Mouse (Mus musculus): Measurements from ENCODE around the gene Bcl10. TPM values are rescaled to one million over a fixed set of nuclear protein-coding genes. Genes with fewer than 3 reads are reported as not detected.
"Not testable (repeated sequence)": the region's sequence is repeated elsewhere in the genome, so short reads cannot be mapped to it uniquely, and the experiment has no call there.

The Bcl10 gene
- total RNA-seq (2021): 10 to 100 TPM; 12.7 TPM

GRCm38 (mm10) chr3:145922019-145922854, at the start of gene Bcl10:
TSS of gene Bcl10 (plus strand) at chr3:145922804.
- DNase-seq (ENCODE audit: extremely low spot score in 1 of 2, low spot score in 1 of 2): no peak

GRCm38 (mm10) chr3:145873271-145873670, 49.3 kb upstream of the Bcl10 start:
- no peak for DNase-seq (ENCODE audit: extremely low spot score in 1 of 2, low spot score in 1 of 2)

- DNase-seq (ENCODE audit: extremely low spot score in 1 of 2, low spot score in 1 of 2): no peak
Observed at GRCm38 (mm10) chr3:145874126-145874525, 48.5 kb upstream of the Bcl10 start.

GRCm38 (mm10) chr3:145876120-145876519, 46.5 kb upstream of the Bcl10 start:
- DNase-seq (ENCODE audit: extremely low spot score in 1 of 2, low spot score in 1 of 2): no peak

- DNase-seq (ENCODE audit: extremely low spot score in 1 of 2, low spot score in 1 of 2): not testable (repeated sequence)
Observed at GRCm38 (mm10) chr3:145878867-145879266, 43.7 kb upstream of the Bcl10 start.

GRCm38 (mm10) chr3:145880335-145880734, 42.3 kb upstream of the Bcl10 start:
- DNase-seq (ENCODE audit: extremely low spot score in 1 of 2, low spot score in 1 of 2): no peak

GRCm38 (mm10) chr3:145882076-145882874, 40.3 kb upstream of the Bcl10 start:
- no peak for DNase-seq (ENCODE audit: extremely low spot score in 1 of 2, low spot score in 1 of 2)

- no peak for DNase-seq (ENCODE audit: extremely low spot score in 1 of 2, low spot score in 1 of 2)
Observed at GRCm38 (mm10) chr3:145883233-145883632, 39.4 kb upstream of the Bcl10 start.

- DNase-seq (ENCODE audit: extremely low spot score in 1 of 2, low spot score in 1 of 2): no peak
Observed at GRCm38 (mm10) chr3:145885376-145885775, 37.2 kb upstream of the Bcl10 start.

- no peak for DNase-seq (ENCODE audit: extremely low spot score in 1 of 2, low spot score in 1 of 2)
Observed at GRCm38 (mm10) chr3:145885851-145886464, 36.6 kb upstream of the Bcl10 start.

- no peak for DNase-seq (ENCODE audit: extremely low spot score in 1 of 2, low spot score in 1 of 2)
Observed at GRCm38 (mm10) chr3:145887430-145887971, 35.1 kb upstream of the Bcl10 start.

GRCm38 (mm10) chr3:145890346-145891132, 32.1 kb upstream of the Bcl10 start:
- DNase-seq (ENCODE audit: extremely low spot score in 1 of 2, low spot score in 1 of 2): no peak

GRCm38 (mm10) chr3:145892451-145892850, 30.2 kb upstream of the Bcl10 start:
- no peak for DNase-seq (ENCODE audit: extremely low spot score in 1 of 2, low spot score in 1 of 2)

- no peak for DNase-seq (ENCODE audit: extremely low spot score in 1 of 2, low spot score in 1 of 2)
Observed at GRCm38 (mm10) chr3:145894131-145894530, 28.5 kb upstream of the Bcl10 start.

GRCm38 (mm10) chr3:145897749-145898148, 24.9 kb upstream of the Bcl10 start:
- no peak for DNase-seq (ENCODE audit: extremely low spot score in 1 of 2, low spot score in 1 of 2)

GRCm38 (mm10) chr3:145899832-145900231, 22.8 kb upstream of the Bcl10 start:
- no peak for DNase-seq (ENCODE audit: extremely low spot score in 1 of 2, low spot score in 1 of 2)

- no peak for DNase-seq (ENCODE audit: extremely low spot score in 1 of 2, low spot score in 1 of 2)
Observed at GRCm38 (mm10) chr3:145903530-145903929, 19.1 kb upstream of the Bcl10 start.

- peak; percentile 70 to 88 for DNase-seq (ENCODE audit: extremely low spot score in 1 of 2, low spot score in 1 of 2)
Observed at GRCm38 (mm10) chr3:145904850-145905776, 17.5 kb upstream of the Bcl10 start.

GRCm38 (mm10) chr3:145906582-145906981, 16.0 kb upstream of the Bcl10 start:
- no peak for DNase-seq (ENCODE audit: extremely low spot score in 1 of 2, low spot score in 1 of 2)

Measured in layer of hippocampus, postnatal 25 days (tissue).